Mouse (Mus musculus): ENCODE results near the gene Camk2n2. TPM values are rescaled to one million over a fixed set of nuclear protein-coding genes. Genes with fewer than 3 reads are reported as not detected.

Gene Camk2n2
- total and polyA plus RNA-seq, 3 experiments: 0.65 to 4.3 TPM; not detected in 1

- Histone ChIP-seq H3K36me3 (ENCODE audit: control insufficient read depth in 1 of 2, insufficient read depth in 2 of 2, low read length in 2 of 2) (peaks cover 0 to 10% of the 10 kb centered on the region in 2 experiments; a peak in 2 of 4 replicates), H3K79me2 (ENCODE audit: control insufficient read depth, insufficient read depth, low read length, poor library complexity) (peaks cover 24% of the 10 kb centered on the region), H3K4me1 (ENCODE audit: control insufficient read depth in 1 of 2, insufficient read depth in 2 of 2, low read length in 2 of 2) (no peaks in the 10 kb centered on the region; a peak in 1 of 4 replicates), H3K9ac (ENCODE audit: control insufficient read depth, low read depth, low read length, poor library complexity, severe bottlenecking) (peak overlapping the region; percentile 99), H3K27ac (ENCODE audit: control insufficient read depth, low read depth, low read length) (peak overlapping the region; percentile 90), H3K27me3 (ENCODE audit: control insufficient read depth in 1 of 2, insufficient read depth in 2 of 2, low read length in 2 of 2) (no peaks in the 10 kb centered on the region), H3K4me3 (ENCODE audit: control insufficient read depth in 1 of 2, insufficient read depth in 1 of 2, low read depth in 2 of 2, low read length in 2 of 2) (peak overlapping the region; percentile 91 to 95), H3K9me3 (replicated peaks; ENCODE audit: insufficient read depth, low read length) (no peaks in the 10 kb centered on the region)
- DNase-seq (ENCODE audit: low read depth, low spot score): peak; percentile 96
- TF ChIP-seq POLR2AphosphoS5 (IDR thresholded peaks at IDR 0.05; ENCODE audit: borderline replicate concordance, low read depth, low read length) (no peak), ELF1 (IDR thresholded peaks at IDR 0.05; ENCODE audit: low read depth, low read length) (peak; percentile 77), RAD21 (IDR thresholded peaks at IDR 0.05; ENCODE audit: low read depth, low read length) (no peak), ZKSCAN1 (IDR thresholded peaks at IDR 0.05; ENCODE audit: low read depth, low read length) (no peak), HCFC1 (IDR thresholded peaks at IDR 0.05; ENCODE audit: low read depth, low read length) (peak; percentile 89), NRF1 (IDR thresholded peaks at IDR 0.05; ENCODE audit: insufficient read depth, low read depth, low read length, poor library complexity, severe bottlenecking) (0 out of 2 replicates have a peak, but pooled peaks have one; percentile 37), MEF2A (IDR thresholded peaks at IDR 0.05; ENCODE audit: extremely low read depth, insufficient replicate concordance, low read depth, low read length, poor library complexity, severe bottlenecking) (0 out of 2 replicates have a peak, but pooled peaks have one; percentile 11), POLR2A (IDR thresholded peaks at IDR 0.05; ENCODE audit: control insufficient read depth in 1 of 2, insufficient read depth in 1 of 2, low read depth in 1 of 2, low read length in 2 of 2, poor library complexity in 1 of 2) (peak; percentile 92 to 100), MAX (IDR thresholded peaks at IDR 0.05; ENCODE audit: low read length) (peak; percentile 95), NELFE (IDR thresholded peaks at IDR 0.05; ENCODE audit: low read depth, low read length) (peak; percentile 96), MAZ (IDR thresholded peaks at IDR 0.05; ENCODE audit: low read depth, low read length) (peak; percentile 85), TAL1 (IDR thresholded peaks at IDR 0.05; ENCODE audit: low read length) (no peak), CHD2 (IDR thresholded peaks at IDR 0.05; ENCODE audit: low read length) (no peak), ZNF384 (IDR thresholded peaks at IDR 0.05; ENCODE audit: low read depth, low read length) (0 out of 2 replicates have a peak, but pooled peaks have one; percentile 15), USF1 (IDR thresholded peaks at IDR 0.05; ENCODE audit: low read depth, low read length) (0 out of 2 replicates have a peak, but pooled peaks have one; percentile 18), ETS1 (IDR thresholded peaks at IDR 0.05; ENCODE audit: low read depth, low read length) (peak; percentile 69; the same call in 1 of the 2 replicates), JUND (IDR thresholded peaks at IDR 0.05; ENCODE audit: low read depth, low read length) (no peak), TCF12 (IDR thresholded peaks at IDR 0.05; ENCODE audit: low read depth, low read length) (peak; percentile 92), MYC (IDR thresholded peaks at IDR 0.05; ENCODE audit: low read depth, low read length) (peak; percentile 97), CHD1 (IDR thresholded peaks at IDR 0.05; ENCODE audit: low read depth, low read length) (no peak), RCOR1 (IDR thresholded peaks at IDR 0.05; ENCODE audit: low read depth, low read length) (peak; percentile 61), MYB (IDR thresholded peaks at IDR 0.05; ENCODE audit: low read depth, low read length) (0 out of 2 replicates have a peak, but pooled peaks have one; percentile 37), SMC3 (IDR thresholded peaks at IDR 0.05; ENCODE audit: low read depth, low read length) (peak; percentile 27; the same call in 1 of the 2 replicates), EP300 (IDR thresholded peaks at IDR 0.05; ENCODE audit: low read depth in 1 of 2, low read length in 2 of 2) (no peak; a peak in 1 of 4 replicates), CTCF (IDR thresholded peaks at IDR 0.05 in 2 of 3, conservative IDR thresholded peaks at IDR 0.05 in 1 of 3; ENCODE audit: control insufficient read depth in 1 of 3, insufficient read depth in 1 of 3, low read depth in 2 of 3, low read length in 3 of 3, poor library complexity in 1 of 3, severe bottlenecking in 1 of 3) (no peak), ZMIZ1 (IDR thresholded peaks at IDR 0.05; ENCODE audit: low read depth, low read length) (peak; percentile 92; the same call in 1 of the 2 replicates), E2F4 (IDR thresholded peaks at IDR 0.05; ENCODE audit: borderline replicate concordance, low read depth, low read length) (peak; percentile 86), UBTF (IDR thresholded peaks at IDR 0.05; ENCODE audit: borderline replicate concordance, insufficient read depth, low read depth, low read length) (no peak), SIN3A (IDR thresholded peaks at IDR 0.05; ENCODE audit: low read length) (peak; percentile 97), GABPA (IDR thresholded peaks at IDR 0.05; ENCODE audit: low read depth, low read length) (no peak), POLR2AphosphoS2 (IDR thresholded peaks at IDR 0.05; ENCODE audit: low read length) (peak; percentile 80; the same call in 1 of the 2 replicates), USF2 (IDR thresholded peaks at IDR 0.05; ENCODE audit: borderline replicate concordance in 1 of 2, insufficient read depth in 1 of 2, low read depth in 1 of 2, low read length in 2 of 2) (no peak), GATA1 (IDR thresholded peaks at IDR 0.05; ENCODE audit: low read depth, low read length) (no peak), ZC3H11A (IDR thresholded peaks at IDR 0.05; ENCODE audit: low read depth, low read length) (no peak), TBP (IDR thresholded peaks at IDR 0.05; ENCODE audit: low read depth, low read length) (peak; percentile 97)
Observed at GRCm38 (mm10) chr16:20610501-20611356, 10.4 kb downstream of the Camk2n2 start.

Data from MEL (cell line).